ENCODE assay signal across 26 mouse cellular contexts in genomic region chr16:69770768-69771167, GRCm38 (mm10).
DNase-seq lines count a peak whose midpoint lies in the region; ATAC-seq lines count a peak whose summit lies in the region.
"Had no signal": no experiment of that assay in that cellular context is flagged by ENCODE, and none has a peak within 500 bp of the region (broad histone marks: within the 10 kb centered on the region; RNA-seq: fewer than 3 reads in every experiment).

No protein-coding gene starts in this region.

- ATAC-seq in activated CD4-positive, CD25-positive, alpha-beta regulatory T cell, adult 4 months: no peak
- ATAC-seq: forebrain, embryonic 15.5 days; hindbrain, embryonic 16.5 days; intestine, embryonic 15.5 days; midbrain, embryonic 13.5 days had no signal

- DNase-seq in brain, adult 2 months (ENCODE audit: low read depth, low spot score): peak; percentile 45
- DNase-seq in frontal cortex, adult 2 months (ENCODE audit: extremely low spot score in 1 of 2, low spot score in 1 of 2): peak; percentile 4 to 65
- DNase-seq in layer of hippocampus, adult 9-11 months: peak; percentile 5
- peak; percentile 10 to 22 for DNase-seq in left cerebral cortex, postnatal 36 days (ENCODE audit: low spot score in 2 of 2)
- DNase-seq in heart, postnatal 14 days: no peak
- no peak for DNase-seq in urinary bladder, adult 18-20 months (ENCODE audit: low spot score in 2 of 2)
- no peak for DNase-seq in ovary, adult 18-20 months (ENCODE audit: low spot score)
- DNase-seq: adrenal gland, adult 8-10 months; B cell, adult 2 months; cerebellum, adult 11 months; cerebellum, adult 9-10 months; cerebellum, postnatal 36 days; gastrocnemius, postnatal 14 days; kidney, adult 8-10 months; kidney, postnatal 4 days; lung, adult 2 months; lung, postnatal 10 days; retina, postnatal 1 day; spleen, adult 18-20 months; thymus, adult 18-20 months; thymus, postnatal 36 days had no signal

- intact Hi-C loops in left cerebral cortex, postnatal 36 days (cut with DNase I): no loop called here
- intact Hi-C loops in heart, postnatal 14 days (cut with DNase I): no loop called here

Comparison
In these comparisons a context has a peak if more than half of its experiments do, and no peak if none do; other contexts are left out.
1. DNase-seq: peak in brain, adult 2 months (single experiment), frontal cortex, adult 2 months (2 of 2), layer of hippocampus, adult 9-11 months (single experiment) and left cerebral cortex, postnatal 36 days (2 of 2); none in heart, postnatal 14 days (0 of 2), urinary bladder, adult 18-20 months (0 of 2) and ovary, adult 18-20 months (single experiment).